Mouse (Mus musculus) ES-E14 (cell line): Measurements from ENCODE around the gene Tmprss11f.

Experiments
- CHD2 ChIP-seq: IDR thresholded peaks from 2 replicates; pipeline ENCODE4 v1.6.1; 2014; ENCODE audit warnings: mild to moderate bottlenecking, low read depth, low read length, inconsistent platforms
- HCFC1 ChIP-seq: IDR thresholded peaks from 2 replicates; pipeline ENCODE4 v1.6.1; 2012; ENCODE audit warnings: low read length, inconsistent platforms, borderline replicate concordance; ENCODE audit not compliant: insufficient read depth
- MAFK ChIP-seq: IDR thresholded peaks from 2 replicates; pipeline ENCODE4 v1.6.1; 2014; ENCODE audit warnings: mild to moderate bottlenecking, low read depth, low read length, inconsistent platforms; ENCODE audit not compliant: insufficient read depth
- ZC3H11A ChIP-seq: IDR thresholded peaks from 2 replicates; pipeline ENCODE4 v1.6.1; 2012; ENCODE audit warnings: low read depth, mild to moderate bottlenecking, inconsistent platforms, low read length, borderline replicate concordance
- ZNF384 ChIP-seq: IDR thresholded peaks from 2 replicates; pipeline ENCODE4 v1.6.1; 2012; ENCODE audit warnings: low read depth, low read length, inconsistent platforms

- TF ChIP-seq HCFC1 = no peak
- TF ChIP-seq CHD2 = no peak
- no peak for TF ChIP-seq MAFK
- TF ChIP-seq ZC3H11A = no peak
- no peak for TF ChIP-seq ZNF384
Observed at GRCm38 (mm10) chr5:86493453-86493852, 138.8 kb downstream of the Tmprss11f start.
